Mouse (Mus musculus) liver, adult (tissue): ENCODE results near the gene 1700109H08Rik.

Experiments
- GATA4 ChIP-seq: IDR thresholded peaks from 2 replicates; pipeline ENCODE4 v1.6.1; 2014; ENCODE audit warnings: mild to moderate bottlenecking, low read length; ENCODE audit not compliant: insufficient replicate concordance

The 1700109H08Rik gene

GRCm38 (mm10) chr5:3577939-3578338 is 6.6 kb downstream of the 1700109H08Rik start:
- TF ChIP-seq GATA4 = no peak

- TF ChIP-seq GATA4 = no peak
These were observed 7.7 kb downstream of the 1700109H08Rik start for GRCm38 (mm10) chr5:3579066-3579465.

- peak; percentile 18; the same call in 1 of the 2 replicates for TF ChIP-seq GATA4
These were observed 24.5 kb downstream of the 1700109H08Rik start, which contains the start of gene Pex1 for GRCm38 (mm10) chr5:3595693-3596398. Pex1 (plus strand) TSS chr5:3596066.

- TF ChIP-seq GATA4 = no peak
These were observed 25.0 kb downstream of the 1700109H08Rik start, which contains the start of gene Rbm48 for GRCm38 (mm10) chr5:3596399-3596766. Rbm48 (minus strand) TSS chr5:3596585.

GRCm38 (mm10) chr5:3597171-3597570 is 25.8 kb downstream of the 1700109H08Rik start:
- TF ChIP-seq GATA4 = no peak

- TF ChIP-seq GATA4 = no peak
These were observed 27.4 kb downstream of the 1700109H08Rik start for GRCm38 (mm10) chr5:3598766-3599165.

GRCm38 (mm10) chr5:3600298-3600697 is 28.9 kb downstream of the 1700109H08Rik start:
- TF ChIP-seq GATA4 = no peak

- TF ChIP-seq GATA4 = no peak
These were observed 29.4 kb downstream of the 1700109H08Rik start for GRCm38 (mm10) chr5:3600790-3601189.

GRCm38 (mm10) chr5:3607114-3607513 is 35.7 kb downstream of the 1700109H08Rik start:
- TF ChIP-seq GATA4 = no peak

- TF ChIP-seq GATA4 = no peak
These were observed 37.9 kb downstream of the 1700109H08Rik start for GRCm38 (mm10) chr5:3609241-3609640.

- TF ChIP-seq GATA4 = no peak
These were observed 49.1 kb downstream of the 1700109H08Rik start for GRCm38 (mm10) chr5:3620486-3620885.

GRCm38 (mm10) chr5:3630055-3630454 is 58.7 kb downstream of the 1700109H08Rik start:
- TF ChIP-seq GATA4 = no peak

GRCm38 (mm10) chr5:3631512-3632271 is 60.3 kb downstream of the 1700109H08Rik start:
- TF ChIP-seq GATA4 = no peak

- TF ChIP-seq GATA4 = no peak
These were observed 60.9 kb downstream of the 1700109H08Rik start for GRCm38 (mm10) chr5:3632285-3632684.

GRCm38 (mm10) chr5:3633315-3633714 is 61.9 kb downstream of the 1700109H08Rik start:
- TF ChIP-seq GATA4 = no peak

- no peak for TF ChIP-seq GATA4
These were observed 62.6 kb downstream of the 1700109H08Rik start for GRCm38 (mm10) chr5:3633951-3634350.
